Mouse (Mus musculus): Measurements from ENCODE around the gene Vmn2r29.

DNA sequence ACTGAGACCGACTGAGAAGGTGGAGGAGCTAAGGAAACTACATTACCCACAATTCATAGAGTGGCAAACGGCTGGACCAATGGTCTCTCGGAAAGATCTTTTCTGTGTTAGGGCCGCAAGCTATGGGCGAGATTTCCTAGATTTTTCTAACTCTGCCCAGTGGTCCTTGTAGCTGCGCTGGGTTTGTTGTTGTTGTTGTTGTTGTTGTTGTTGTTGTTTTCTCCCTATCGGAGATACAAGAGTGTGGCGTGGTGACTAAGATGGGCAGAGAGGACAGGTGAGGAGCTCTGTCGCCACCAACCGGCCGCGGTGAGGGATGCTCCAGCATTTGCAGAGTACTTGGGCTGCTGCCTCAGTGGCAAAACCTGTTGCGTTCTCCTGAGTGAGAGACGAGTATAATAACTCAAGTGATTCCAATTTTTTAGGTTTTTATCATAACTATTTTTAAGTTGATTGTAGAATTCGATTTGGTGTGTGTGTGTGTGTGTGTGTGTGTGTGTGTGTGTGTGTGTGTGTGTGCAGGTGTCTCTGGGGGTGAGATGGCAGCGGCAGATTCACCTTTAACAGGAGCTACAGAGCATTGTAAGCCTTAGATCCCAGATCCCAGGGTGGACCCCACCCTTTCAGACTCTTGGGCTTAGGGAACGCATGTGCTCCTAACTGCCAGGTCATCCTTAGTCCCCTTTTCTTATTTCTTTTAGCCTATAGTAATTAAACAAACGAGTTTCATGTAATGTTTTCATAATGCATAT lies 58.8 kb downstream of the Vmn2r29 start:
- TF ChIP-seq CTCF (IDR thresholded peaks at IDR 0.05; ENCODE audit: low read depth, low read length) (peak; percentile 85), POLR2A (IDR thresholded peaks at IDR 0.05; ENCODE audit: insufficient read depth, low read length) (no peak)

Measured in ES-Bruce4 (cell line).